Mouse (Mus musculus) stomach, postnatal 0 days (tissue): ENCODE measurements around the gene Nop16.

Experiments
- CTCF ChIP-seq: IDR thresholded peaks from 2 replicates; pipeline ENCODE4 v1.5.1; 2016; ENCODE audit warnings: antibody characterized with exemption, low read depth, mild to moderate bottlenecking, moderate library complexity
- EP300 ChIP-seq: optimal IDR thresholded peaks from 2 replicates; pipeline ENCODE3; 2016; ENCODE audit warnings: antibody characterized with exemption

DNA sequence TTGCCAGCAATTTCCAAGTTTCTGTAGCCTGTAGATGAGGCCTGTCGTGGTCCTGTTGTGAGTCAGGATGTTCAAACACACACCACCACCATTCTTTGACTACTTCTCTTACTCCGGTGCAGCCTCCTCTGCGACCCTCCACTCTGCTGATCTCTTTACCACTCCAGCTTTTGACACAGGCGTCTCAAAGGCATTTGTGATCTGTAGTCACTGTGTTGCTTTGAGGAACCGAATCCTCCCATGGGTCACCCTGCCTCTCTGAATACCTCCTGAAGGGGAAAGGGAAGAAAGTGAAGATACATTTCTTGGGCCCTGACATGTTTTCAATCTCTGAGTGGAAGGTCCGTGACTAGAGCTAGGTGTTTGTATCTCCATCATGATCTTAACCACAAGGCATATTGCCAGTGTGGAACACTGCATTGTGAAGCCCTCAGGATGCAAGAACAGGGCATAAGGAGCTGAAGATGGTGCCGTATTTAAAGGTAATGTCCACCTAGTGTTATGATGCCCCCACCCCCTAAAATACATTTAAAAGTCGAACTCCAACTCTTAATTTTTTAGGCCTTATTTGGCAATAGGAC, 2.0 kb upstream of the Nop16 start:
- no peak for TF ChIP-seq EP300
- TF ChIP-seq CTCF, result no peak
